Mouse (Mus musculus): Measurements from ENCODE around the gene Sec23a. TPM values are rescaled to one million over a fixed set of nuclear protein-coding genes. Genes with fewer than 3 reads are reported as not detected.

The Sec23a gene
- total and polyA plus RNA-seq, 2 experiments from 2014 or later: 95.5 to 159 TPM

GRCm38 (mm10) chr12:58947879-58948278 lies 63.9 kb downstream of the Sec23a start:
- 91% methylated on average over 6 of the region's 6 CpGs for WGBS
- H3K36me3 ChIP-seq (ENCODE audit: insufficient read depth): no peaks in the 10 kb centered on the region
- no peak overlapping the region for H3K4me2 ChIP-seq (ENCODE audit: low read depth)
- no peak overlapping the region for H3K27ac ChIP-seq (ENCODE audit: low read depth, low read length)
- ATAC-seq: no peak
- no peak overlapping the region for H3K4me3 ChIP-seq (ENCODE audit: low read depth, low read length)
- no peak for DNase-seq
- no peak for TF ChIP-seq CTCF (IDR thresholded peaks at IDR 0.05; ENCODE audit: low read depth)
- no peak overlapping the region for H3K9ac ChIP-seq
- H3K4me1 ChIP-seq (ENCODE audit: insufficient read depth): no peaks in the 10 kb centered on the region
- no peaks in the 10 kb centered on the region for H3K27me3 ChIP-seq (ENCODE audit: insufficient read depth, low read length)
- no peaks in the 10 kb centered on the region for H3K9me3 ChIP-seq (ENCODE audit: low read length)

GRCm38 (mm10) chr12:58947231-58947630 lies 64.6 kb downstream of the Sec23a start:
- TF ChIP-seq CTCF (IDR thresholded peaks at IDR 0.05; ENCODE audit: low read depth): peak; percentile 90
- Histone ChIP-seq H3K36me3 (ENCODE audit: insufficient read depth) (no peaks in the 10 kb centered on the region), H3K9ac (no peak overlapping the region), H3K27me3 (ENCODE audit: insufficient read depth, low read length) (no peaks in the 10 kb centered on the region), H3K9me3 (ENCODE audit: low read length) (no peaks in the 10 kb centered on the region), H3K27ac (ENCODE audit: low read depth, low read length) (no peak overlapping the region), H3K4me2 (ENCODE audit: low read depth) (no peak overlapping the region), H3K4me1 (ENCODE audit: insufficient read depth) (no peaks in the 10 kb centered on the region), H3K4me3 (ENCODE audit: low read depth, low read length) (no peak overlapping the region)
- no peak; the same call in 1 of the 2 replicates for ATAC-seq
- WGBS: 18% methylated on average over 4 of the region's 4 CpGs
- peak; percentile 84 for DNase-seq

GRCm38 (mm10) chr12:58942544-58942943 lies 69.3 kb downstream of the Sec23a start:
- Histone ChIP-seq H3K9me3 (ENCODE audit: low read length) (no peaks in the 10 kb centered on the region), H3K9ac (no peak overlapping the region), H3K27me3 (ENCODE audit: insufficient read depth, low read length) (no peaks in the 10 kb centered on the region), H3K36me3 (ENCODE audit: insufficient read depth) (no peaks in the 10 kb centered on the region), H3K4me3 (ENCODE audit: low read depth, low read length) (no peak overlapping the region), H3K4me1 (ENCODE audit: insufficient read depth) (no peaks in the 10 kb centered on the region), H3K27ac (ENCODE audit: low read depth, low read length) (no peak overlapping the region), H3K4me2 (ENCODE audit: low read depth) (no peak overlapping the region)
- TF ChIP-seq CTCF (IDR thresholded peaks at IDR 0.05; ENCODE audit: low read depth): no peak
- DNase-seq (no peak), ATAC-seq (no peak)
- WGBS: 89% methylated on average over 4 of the region's 4 CpGs

- no peak for TF ChIP-seq CTCF (IDR thresholded peaks at IDR 0.05; ENCODE audit: low read depth)
- H3K4me3 ChIP-seq (ENCODE audit: low read depth, low read length): no peak overlapping the region
- H3K36me3 ChIP-seq (ENCODE audit: insufficient read depth): no peaks in the 10 kb centered on the region
- 78% methylated on average over 4 of the region's 4 CpGs for WGBS
- no peak for DNase-seq
- no peaks in the 10 kb centered on the region for H3K9me3 ChIP-seq (ENCODE audit: low read length)
- no peak overlapping the region for H3K4me2 ChIP-seq (ENCODE audit: low read depth)
- ATAC-seq: no peak
- no peaks in the 10 kb centered on the region for H3K27me3 ChIP-seq (ENCODE audit: insufficient read depth, low read length)
- no peak overlapping the region for H3K9ac ChIP-seq
- H3K27ac ChIP-seq (ENCODE audit: low read depth, low read length): no peak overlapping the region
- H3K4me1 ChIP-seq (ENCODE audit: insufficient read depth): no peaks in the 10 kb centered on the region
Measured at GRCm38 (mm10) chr12:58934580-58934979, 77.2 kb downstream of the Sec23a start.

- no peaks in the 10 kb centered on the region for H3K27me3 ChIP-seq (ENCODE audit: insufficient read depth, low read length)
- H3K4me1 ChIP-seq (ENCODE audit: insufficient read depth): no peaks in the 10 kb centered on the region
- H3K27ac ChIP-seq (ENCODE audit: low read depth, low read length): no peak overlapping the region
- no peaks in the 10 kb centered on the region for H3K36me3 ChIP-seq (ENCODE audit: insufficient read depth)
- TF ChIP-seq CTCF (IDR thresholded peaks at IDR 0.05; ENCODE audit: low read depth): no peak
- WGBS: 87% methylated on average over 15 of the region's 15 CpGs
- H3K9ac ChIP-seq: no peak overlapping the region
- DNase-seq (no peak), ATAC-seq (no peak)
- no peak overlapping the region for H3K4me3 ChIP-seq (ENCODE audit: low read depth, low read length)
- H3K9me3 ChIP-seq (ENCODE audit: low read length): no peaks in the 10 kb centered on the region
- no peak overlapping the region for H3K4me2 ChIP-seq (ENCODE audit: low read depth)
Measured at GRCm38 (mm10) chr12:58924996-58925395, 86.8 kb downstream of the Sec23a start.

GRCm38 (mm10) chr12:58924025-58924424 lies 87.8 kb downstream of the Sec23a start:
- DNase-seq: peak; percentile 77
- peak; percentile 70; the same call in 1 of the 2 replicates for ATAC-seq
- Histone ChIP-seq H3K4me3 (ENCODE audit: low read depth, low read length) (no peak overlapping the region), H3K27ac (ENCODE audit: low read depth, low read length) (no peak overlapping the region), H3K27me3 (ENCODE audit: insufficient read depth, low read length) (no peaks in the 10 kb centered on the region), H3K9me3 (ENCODE audit: low read length) (no peaks in the 10 kb centered on the region), H3K4me1 (ENCODE audit: insufficient read depth) (no peaks in the 10 kb centered on the region), H3K9ac (no peak overlapping the region), H3K4me2 (ENCODE audit: low read depth) (no peak overlapping the region), H3K36me3 (ENCODE audit: insufficient read depth) (no peaks in the 10 kb centered on the region)
- peak; percentile 83 for TF ChIP-seq CTCF (IDR thresholded peaks at IDR 0.05; ENCODE audit: low read depth)
- WGBS: 63% methylated on average over 3 of the region's 3 CpGs

GRCm38 (mm10) chr12:58920775-58921174 lies 91.0 kb downstream of the Sec23a start:
- Histone ChIP-seq H3K4me2 (ENCODE audit: low read depth) (no peak overlapping the region), H3K4me3 (ENCODE audit: low read depth, low read length) (no peak overlapping the region), H3K4me1 (ENCODE audit: insufficient read depth) (no peaks in the 10 kb centered on the region), H3K36me3 (ENCODE audit: insufficient read depth) (no peaks in the 10 kb centered on the region), H3K9me3 (ENCODE audit: low read length) (no peaks in the 10 kb centered on the region), H3K27me3 (ENCODE audit: insufficient read depth, low read length) (no peaks in the 10 kb centered on the region), H3K27ac (ENCODE audit: low read depth, low read length) (no peak overlapping the region), H3K9ac (no peak overlapping the region)
- DNase-seq (no peak), ATAC-seq (no peak)
- TF ChIP-seq CTCF (IDR thresholded peaks at IDR 0.05; ENCODE audit: low read depth): no peak
- 65% methylated on average over 6 of the region's 6 CpGs for WGBS

- H3K4me1 ChIP-seq (ENCODE audit: insufficient read depth): no peaks in the 10 kb centered on the region
Measured at GRCm38 (mm10) chr12:58919516-58919915, 92.3 kb downstream of the Sec23a start.

More at GRCm38 (mm10) chr12:58919516-58919915, 92.3 kb downstream of the Sec23a start:
- Histone ChIP-seq H3K4me2 (ENCODE audit: low read depth) (no peak overlapping the region), H3K36me3 (ENCODE audit: insufficient read depth) (no peaks in the 10 kb centered on the region), H3K27ac (ENCODE audit: low read depth, low read length) (no peak overlapping the region), H3K4me3 (ENCODE audit: low read depth, low read length) (no peak overlapping the region), H3K9ac (no peak overlapping the region), H3K27me3 (ENCODE audit: insufficient read depth, low read length) (no peaks in the 10 kb centered on the region), H3K9me3 (ENCODE audit: low read length) (no peaks in the 10 kb centered on the region)
- ATAC-seq (no peak), DNase-seq (no peak)
- 68% methylated on average over 3 of the region's 3 CpGs for WGBS
- TF ChIP-seq CTCF (IDR thresholded peaks at IDR 0.05; ENCODE audit: low read depth): no peak
